Mouse (Mus musculus) megakaryocyte, embryonic 14.5 days (primary cell): ENCODE data around the gene Smarca4.

ENCODE experiments used
- FLI1 ChIP-seq: IDR thresholded peaks from 2 replicates; pipeline ENCODE4 v1.6.1; 2012; ENCODE audit warnings: low read length, inconsistent platforms, mixed read lengths
- GATA1 ChIP-seq: IDR thresholded peaks from 3 replicates; pipeline ENCODE4 v1.6.1; 2012; ENCODE audit warnings: mixed read lengths, low read length, inconsistent platforms, borderline replicate concordance

- TF ChIP-seq GATA1, result no peak
- TF ChIP-seq FLI1, result no peak
These were observed 22.7 kb upstream of the Smarca4 start for GRCm38 (mm10) chr9:21593122-21593721.
